Mouse (Mus musculus): Measurements from ENCODE around the gene Olfr1183.

- no peak for TF ChIP-seq POLR2A (IDR thresholded peaks at IDR 0.05; ENCODE audit: borderline replicate concordance, extremely low read depth, low read depth, low read length)
- TF ChIP-seq CTCF (IDR thresholded peaks at IDR 0.05; ENCODE audit: insufficient read depth, low read length) = no peak
These were observed 63.6 kb downstream of the Olfr1183 start, which contains the start of gene Olfr1186 for GRCm38 (mm10) chr2:88518251-88518650.
